ENCODE assay signal across 20 mouse cellular contexts in the genomic region with DNA sequence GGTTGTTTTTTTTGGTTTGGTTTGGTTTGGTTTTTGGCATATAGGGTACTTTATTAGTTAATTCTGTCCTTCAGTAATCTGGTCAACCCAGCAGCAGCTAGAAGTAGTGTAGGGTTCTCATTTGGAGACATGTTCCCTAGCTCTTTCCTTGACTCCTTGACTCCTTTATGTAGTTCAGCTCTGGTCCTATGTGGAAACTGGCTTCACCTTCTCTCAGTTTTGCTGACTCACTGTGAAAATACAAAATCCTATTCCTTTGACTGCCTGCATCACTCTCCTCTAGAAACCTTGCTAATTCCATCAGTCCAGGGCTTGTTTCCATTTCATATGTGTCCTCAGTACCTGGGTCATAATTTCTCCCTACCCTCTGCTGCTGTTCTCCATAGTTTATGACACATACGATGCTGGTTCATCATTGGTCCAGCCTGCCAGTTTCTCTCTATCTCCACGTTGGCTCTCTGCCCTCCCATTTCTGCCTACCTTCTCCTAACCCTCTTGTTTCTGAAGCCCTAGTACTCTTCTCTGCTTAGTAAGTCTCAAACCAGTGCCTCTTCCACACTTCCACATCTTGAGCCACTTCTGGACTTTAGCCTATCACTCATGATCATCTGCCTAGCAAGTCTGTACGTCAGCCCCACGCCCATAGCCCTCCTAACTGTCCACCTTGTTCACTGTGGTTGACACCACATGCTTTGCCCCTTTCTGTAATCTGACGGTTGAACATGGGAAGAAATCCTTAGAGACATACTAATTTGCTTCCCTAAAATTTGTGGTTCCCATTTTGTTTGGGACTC.
DNase-seq lines count a peak whose midpoint lies in the region; ATAC-seq lines count a peak whose summit lies in the region.
"Had no signal": no experiment of that assay in that cellular context is flagged by ENCODE, and none has a peak within 500 bp of the region (broad histone marks: within the 10 kb centered on the region; RNA-seq: fewer than 3 reads in every experiment).

No protein-coding gene starts in this region.

- peaks cover 44% of the 10 kb centered on the region for H3K4me1 ChIP-seq in megakaryocyte, embryonic 14.5 days
- H3K4me1 ChIP-seq: forebrain, embryonic 10.5 days; midbrain, embryonic 10.5 days had no signal

- H3K9me3 ChIP-seq in megakaryocyte, embryonic 14.5 days, result no peaks in the 10 kb centered on the region
- H3K9me3 ChIP-seq: embryonic facial prominence, embryonic 13.5 days; forebrain, embryonic 10.5 days; midbrain, embryonic 10.5 days had no signal

- DNase-seq in hindlimb bud, embryonic 11.5 days (ENCODE audit: extremely low spot score, low read depth, low spot score), result peak; percentile 14
- DNase-seq in left cerebral cortex, adult 11 months (ENCODE audit: low spot score), result no peak
- DNase-seq in heart, postnatal 4 days, result no peak
- no peak for DNase-seq in thymus, adult 18-20 months
- DNase-seq: adrenal gland, adult 2 months; B cell, adult 2 months; cerebellum, adult 11-12 months; cerebellum, postnatal 10 days; kidney, adult 11 months; layer of hippocampus, adult 9-11 months; lung, embryonic 14.5 days; right cerebral cortex, postnatal 14 days had no signal

- no peaks in the 10 kb centered on the region for H3K27me3 ChIP-seq in megakaryocyte, embryonic 14.5 days (replicated peaks)
- H3K27me3 ChIP-seq: CH12.LX; embryonic facial prominence, embryonic 13.5 days had no signal

- ATAC-seq in megakaryocyte, adult 5-6 weeks (ENCODE audit: poor library complexity, severe bottlenecking), result no peak
- 0 out of 2 replicates have a peak, but pooled peaks have one; percentile 36 for ATAC-seq in common myeloid progenitor, adult 5-6 weeks (replicated peaks; ENCODE audit: low read depth, poor library complexity, severe bottlenecking)

- H3K4me3 ChIP-seq in megakaryocyte, embryonic 14.5 days (replicated peaks), result peak overlapping the region; percentile 33
- H3K4me3 ChIP-seq: embryonic facial prominence, embryonic 13.5 days; forebrain, embryonic 10.5 days; left cerebral cortex, adult 2 months; midbrain, embryonic 10.5 days had no signal

- H3K36me3 ChIP-seq in megakaryocyte, embryonic 14.5 days (replicated peaks; ENCODE audit: low read length), result peaks cover 4% of the 10 kb centered on the region
- H3K36me3 ChIP-seq: embryonic facial prominence, embryonic 13.5 days; forebrain, embryonic 10.5 days; midbrain, embryonic 10.5 days had no signal
